Mouse (Mus musculus): ENCODE data around the gene Mogat1.
"Not testable (repeated sequence)": the region's sequence is repeated elsewhere in the genome, so short reads cannot be mapped to it uniquely, and the experiment has no call there.

The Mogat1 gene

DNA sequence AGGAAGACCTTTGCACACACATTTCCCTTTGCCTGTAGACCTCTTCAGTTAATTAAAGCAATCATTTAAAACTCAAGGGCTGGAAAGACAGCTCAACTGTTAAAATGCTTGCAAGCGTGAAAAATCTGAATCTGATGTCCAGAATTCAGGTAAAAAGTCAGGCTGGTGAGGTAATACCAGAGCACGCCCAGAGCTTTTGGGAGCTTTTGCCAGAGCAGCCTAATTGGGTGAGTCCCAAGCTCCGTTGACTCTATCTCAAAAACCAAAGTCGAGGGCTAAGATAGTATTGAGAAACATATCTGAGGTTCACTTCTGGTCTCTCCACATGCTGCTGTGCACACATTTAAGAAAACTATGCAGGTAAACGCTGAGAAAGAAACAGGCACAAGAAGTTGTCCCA lies at the start of gene Mogat1:
Mogat1 (plus strand) TSS at position 130 of the 400 bp plus-strand sequence.
- DNase-seq (ENCODE audit: low read depth, low spot score): no peak

DNA sequence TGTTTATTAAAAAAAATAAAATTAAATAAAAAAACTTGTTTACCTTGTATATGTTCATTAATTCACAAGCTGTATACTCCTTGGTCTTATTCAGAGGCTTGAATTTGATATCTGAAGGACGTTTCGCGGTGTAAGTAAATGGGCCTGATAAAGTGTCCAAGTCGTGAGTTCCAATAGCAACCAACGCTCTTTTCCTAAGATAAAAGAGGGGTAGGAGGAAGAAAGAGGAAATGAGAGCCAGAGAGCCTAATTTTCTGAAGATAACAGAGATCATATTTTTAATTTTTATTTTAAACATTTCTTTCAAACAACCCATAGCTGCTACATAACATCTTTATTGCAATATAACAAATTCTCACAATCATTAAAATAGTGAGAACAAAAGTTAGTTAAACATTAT lies 38.4 kb upstream of the Mogat1 start:
- DNase-seq (ENCODE audit: low read depth, low spot score): no peak

DNA sequence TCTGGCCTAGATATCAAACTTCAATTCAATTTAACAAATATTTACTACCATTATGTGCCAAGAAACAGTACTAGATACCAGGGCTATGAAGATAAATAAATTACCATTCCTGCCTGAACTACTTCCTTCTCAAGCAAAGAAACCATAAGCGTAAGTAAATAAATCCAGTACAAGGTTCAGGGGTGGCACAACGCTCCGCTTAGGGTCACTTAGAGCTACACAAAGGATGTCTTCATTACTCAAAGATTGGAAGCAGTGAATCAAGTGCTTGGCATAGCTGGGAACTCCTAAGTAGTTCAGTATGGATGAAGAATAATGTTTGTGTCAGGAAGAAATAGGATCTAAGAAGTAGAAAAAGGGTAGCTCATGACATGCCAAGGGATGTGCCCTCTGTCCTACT lies 27.4 kb upstream of the Mogat1 start:
- DNase-seq (ENCODE audit: low read depth, low spot score): no peak

DNA sequence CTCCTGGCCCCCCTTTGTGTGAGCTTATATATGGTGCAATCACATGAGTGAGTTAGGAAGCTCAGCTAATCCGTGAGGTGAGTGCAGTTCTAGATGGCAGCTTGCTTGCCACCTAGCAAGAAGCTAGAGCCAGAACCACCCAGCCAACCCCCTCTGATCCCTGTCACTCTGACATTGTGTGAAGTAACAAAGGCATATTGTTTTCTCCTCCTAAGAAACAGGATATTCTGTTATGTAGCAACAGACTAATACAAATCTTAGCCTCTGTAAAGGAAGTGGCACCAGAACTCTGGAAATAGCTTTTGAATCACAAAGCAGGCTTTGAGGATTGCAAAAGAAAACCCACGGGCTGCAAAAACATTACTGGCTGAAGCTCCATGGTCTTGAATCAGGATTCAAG lies 26.4 kb upstream of the Mogat1 start:
- peak; percentile 10 for DNase-seq (ENCODE audit: low read depth, low spot score)

DNA sequence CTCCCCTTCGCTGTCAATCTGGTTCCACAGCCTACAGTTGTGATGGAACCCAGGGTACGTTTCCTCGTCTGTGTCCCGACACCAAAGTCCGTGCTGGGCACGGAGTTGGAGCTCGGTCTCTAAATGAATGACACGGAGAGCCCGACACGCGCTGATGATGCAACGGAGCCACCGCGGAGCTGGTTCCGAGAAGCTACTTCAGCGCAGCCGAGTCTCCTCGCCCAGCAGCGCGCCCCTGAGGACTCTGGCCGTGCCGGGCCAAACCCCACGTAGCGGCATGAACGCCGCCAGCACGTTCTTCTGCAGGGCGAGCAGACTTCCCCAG lies 22.4 kb upstream of the Mogat1 start:
- no peak for DNase-seq (ENCODE audit: low read depth, low spot score)

DNA sequence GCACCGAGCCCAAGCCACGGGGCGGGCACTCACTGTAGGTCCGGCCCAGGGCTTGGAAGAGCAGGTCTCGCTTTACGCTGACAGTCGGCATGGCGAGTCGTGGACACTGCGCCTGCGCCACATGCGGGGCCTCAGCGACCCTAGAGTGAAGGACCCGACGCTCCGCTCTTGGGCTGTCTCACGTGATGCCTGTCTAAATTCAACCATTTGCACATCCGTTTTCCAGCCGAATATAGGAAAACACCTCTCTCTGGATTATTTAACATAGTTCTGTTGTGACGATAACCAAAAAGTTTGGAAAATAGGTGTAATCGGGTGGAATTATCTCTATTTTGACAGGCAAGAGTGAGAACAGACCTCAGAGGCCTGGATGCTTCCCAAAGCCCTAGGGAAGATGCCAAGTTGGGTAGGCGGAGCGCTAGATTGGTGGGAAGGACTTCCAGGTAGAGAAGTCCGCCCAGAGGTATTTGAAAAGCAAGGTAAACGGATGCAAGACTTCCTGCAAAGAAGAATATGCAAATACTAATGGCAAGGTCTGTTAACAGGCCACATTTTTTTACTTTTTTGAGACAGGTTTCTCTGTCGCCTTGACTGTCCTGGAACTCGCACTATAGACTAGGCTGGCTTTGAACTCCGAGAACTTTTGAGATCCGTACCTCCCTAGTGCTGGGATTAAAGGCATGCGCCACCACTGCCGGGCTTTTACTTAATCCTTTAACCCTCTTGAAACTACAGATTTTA lies 21.9 kb upstream of the Mogat1 start, which contains the start of gene Farsb:
Farsb (minus strand) TSS at position 146 of the 741 bp plus-strand sequence.
- DNase-seq (ENCODE audit: low read depth, low spot score): peak; percentile 93

DNA sequence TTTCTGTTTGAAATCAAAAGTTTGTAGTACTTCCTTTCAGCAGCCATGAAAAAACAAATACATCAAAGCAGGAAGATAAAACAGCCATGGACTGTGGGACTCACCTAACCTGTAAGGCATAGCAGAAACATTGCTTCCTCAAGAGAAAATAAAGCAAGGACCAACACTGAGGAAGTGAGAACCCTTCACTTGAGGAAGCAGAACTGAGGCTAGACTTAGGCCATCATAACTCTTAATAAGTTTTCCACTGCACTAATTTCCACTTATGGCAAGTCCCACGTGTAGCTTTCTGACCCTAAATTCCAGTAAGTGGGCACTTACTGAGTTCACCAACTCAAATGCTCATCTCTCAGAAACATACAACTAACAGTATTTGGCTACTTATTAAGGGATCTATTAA lies 20.6 kb upstream of the Mogat1 start:
- DNase-seq (ENCODE audit: low read depth, low spot score): no peak

DNA sequence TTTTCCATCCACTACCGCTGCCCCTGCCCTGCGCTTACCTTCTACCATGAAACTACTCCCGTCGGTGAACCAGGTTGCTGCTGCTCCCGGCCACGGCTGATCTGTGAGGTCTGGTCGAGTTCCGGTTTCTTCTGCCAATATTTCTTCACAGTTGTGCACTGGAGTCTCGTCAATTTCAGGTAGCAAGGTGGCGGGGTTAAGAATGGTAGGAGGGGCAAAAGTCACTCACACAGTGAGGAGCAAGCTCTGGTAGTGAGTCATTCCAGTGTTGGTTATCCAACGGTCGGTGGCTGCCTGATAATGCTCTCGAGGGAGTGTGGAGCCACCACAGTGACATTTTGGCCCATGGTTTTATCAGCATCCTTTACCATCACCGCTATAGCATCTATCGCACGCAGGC lies 9.8 kb upstream of the Mogat1 start:
- no peak for DNase-seq (ENCODE audit: low read depth, low spot score)

DNA sequence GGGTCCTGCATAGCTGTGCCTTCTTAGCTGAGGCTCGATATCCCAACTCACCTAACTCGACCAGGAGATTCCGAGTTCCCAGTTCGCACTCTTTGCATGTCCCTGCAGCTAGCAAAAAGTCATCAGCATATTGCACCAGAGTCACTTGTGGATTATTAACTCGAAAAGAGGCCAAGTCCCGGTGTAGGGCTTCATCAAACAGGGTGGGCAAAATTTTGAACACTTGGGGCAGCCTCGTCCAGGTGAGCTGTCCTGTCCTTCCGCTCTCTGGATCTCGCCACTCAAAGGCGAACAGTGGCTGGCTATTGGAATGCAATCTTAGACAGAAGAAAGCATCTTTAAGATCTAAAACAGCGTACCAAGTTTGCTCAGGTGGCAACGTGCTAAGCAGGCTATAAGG lies 8.9 kb upstream of the Mogat1 start:
- DNase-seq (ENCODE audit: low read depth, low spot score): not testable (repeated sequence)

DNA sequence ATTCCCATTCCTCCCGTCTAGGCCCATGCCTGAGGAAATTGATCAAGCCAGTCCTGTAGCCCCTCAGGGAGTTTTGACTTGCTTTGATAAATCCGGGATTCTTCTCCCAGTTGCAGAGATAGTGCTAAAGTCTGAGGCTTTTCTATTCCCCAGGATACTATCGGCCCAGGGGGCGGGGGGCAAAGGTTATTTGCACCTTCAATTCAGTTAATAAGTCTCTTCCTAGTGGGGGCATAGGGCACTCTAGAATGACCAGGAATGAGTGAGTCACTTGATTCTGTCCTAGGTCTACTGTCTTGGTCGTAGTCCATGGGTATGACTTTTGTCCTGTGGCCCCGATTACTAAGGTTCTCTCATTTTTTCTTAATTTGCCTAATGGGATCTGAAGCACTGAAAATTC lies 8.3 kb upstream of the Mogat1 start:
- DNase-seq (ENCODE audit: low read depth, low spot score): no peak

DNA sequence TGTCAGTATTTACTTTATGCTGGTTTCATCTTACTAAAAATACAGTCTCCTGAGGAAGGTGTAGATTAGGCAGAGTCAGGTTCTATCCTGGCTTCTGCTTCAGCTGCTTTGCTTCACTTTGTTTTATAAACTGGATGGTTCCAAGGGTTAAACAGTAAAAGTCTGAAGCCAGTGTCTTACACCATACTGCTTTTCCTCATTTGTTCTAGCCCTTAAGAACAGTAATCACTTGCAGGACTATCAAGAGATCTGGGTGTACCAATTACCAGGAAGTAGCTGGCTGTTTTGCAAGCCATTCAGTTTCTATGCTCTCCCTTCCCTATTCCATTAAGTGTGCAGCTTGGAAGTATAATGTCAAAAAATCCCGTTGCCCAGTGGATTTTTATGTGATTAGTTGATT lies 3.7 kb upstream of the Mogat1 start:
- DNase-seq (ENCODE audit: low read depth, low spot score): no peak

DNA sequence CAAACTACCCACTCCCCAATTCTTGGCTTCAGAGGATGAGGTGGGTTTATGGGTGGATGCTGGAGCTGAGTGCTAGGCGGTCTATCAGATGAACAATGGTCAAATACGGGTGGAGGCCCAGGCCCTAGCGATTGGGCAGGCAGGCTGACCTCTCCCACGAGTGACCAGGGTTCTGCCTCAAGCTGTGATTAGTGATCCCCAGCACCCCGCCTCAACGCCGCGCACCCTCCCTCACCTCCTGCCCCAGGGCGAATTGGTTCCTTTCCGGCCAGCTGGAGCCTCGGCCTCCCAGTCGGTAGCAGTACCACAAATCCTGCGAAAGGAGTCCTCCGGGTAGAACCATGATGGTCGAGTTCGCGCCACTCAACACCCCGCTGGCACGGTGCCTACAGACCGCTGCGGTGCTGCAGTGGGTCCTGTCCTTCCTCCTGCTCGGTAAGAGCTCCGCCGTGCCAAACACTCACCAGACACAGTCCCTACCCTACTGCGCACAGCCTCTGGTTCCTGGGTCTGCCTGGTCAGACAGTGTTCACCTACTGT lies 900 bp downstream of the Mogat1 start, which contains the start of gene BC035947:
BC035947 (minus strand) TSS at position 538 of the 540 bp plus-strand sequence.
- DNase-seq (ENCODE audit: low read depth, low spot score): no peak

DNA sequence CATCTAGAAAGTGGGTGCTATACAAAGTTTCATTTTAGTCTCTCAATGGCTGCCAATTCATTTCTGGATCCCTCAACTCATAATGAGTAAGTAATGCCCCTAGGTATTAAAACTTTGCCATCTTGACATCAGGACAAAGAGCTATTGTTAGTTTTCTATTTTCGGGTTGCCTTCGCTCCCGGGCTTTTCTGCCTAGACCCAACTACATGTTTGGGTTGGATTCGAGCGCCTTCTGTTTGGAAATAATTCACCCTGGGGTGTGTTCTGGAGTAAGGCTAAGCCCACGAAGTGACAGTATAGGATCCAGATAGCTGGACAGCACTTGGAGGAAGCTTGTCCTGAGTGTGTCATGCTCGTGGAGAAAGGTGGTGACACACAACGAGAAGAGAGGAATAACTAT lies 2.0 kb downstream of the Mogat1 start:
- no peak for DNase-seq (ENCODE audit: low read depth, low spot score)

DNA sequence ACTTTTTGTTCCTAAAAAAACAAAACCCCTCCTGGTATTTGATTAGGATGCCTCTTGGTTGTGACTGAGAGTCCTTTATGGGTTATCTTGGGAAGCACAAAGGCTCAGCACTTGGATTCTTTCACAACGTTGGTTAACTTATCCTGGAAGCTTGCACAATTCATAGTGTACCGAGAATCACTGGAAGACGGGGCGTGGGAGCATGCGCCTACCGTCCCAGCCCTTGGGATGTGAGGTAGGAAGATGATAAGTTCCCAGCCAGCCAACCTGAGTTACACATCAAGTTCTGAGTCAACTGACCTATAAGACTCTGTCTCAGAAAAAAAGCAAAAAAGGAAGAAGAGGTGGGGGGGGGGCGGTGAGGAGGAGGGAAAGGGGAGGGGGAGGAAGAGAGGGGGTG lies 8.1 kb downstream of the Mogat1 start:
- DNase-seq (ENCODE audit: low read depth, low spot score): no peak

DNA sequence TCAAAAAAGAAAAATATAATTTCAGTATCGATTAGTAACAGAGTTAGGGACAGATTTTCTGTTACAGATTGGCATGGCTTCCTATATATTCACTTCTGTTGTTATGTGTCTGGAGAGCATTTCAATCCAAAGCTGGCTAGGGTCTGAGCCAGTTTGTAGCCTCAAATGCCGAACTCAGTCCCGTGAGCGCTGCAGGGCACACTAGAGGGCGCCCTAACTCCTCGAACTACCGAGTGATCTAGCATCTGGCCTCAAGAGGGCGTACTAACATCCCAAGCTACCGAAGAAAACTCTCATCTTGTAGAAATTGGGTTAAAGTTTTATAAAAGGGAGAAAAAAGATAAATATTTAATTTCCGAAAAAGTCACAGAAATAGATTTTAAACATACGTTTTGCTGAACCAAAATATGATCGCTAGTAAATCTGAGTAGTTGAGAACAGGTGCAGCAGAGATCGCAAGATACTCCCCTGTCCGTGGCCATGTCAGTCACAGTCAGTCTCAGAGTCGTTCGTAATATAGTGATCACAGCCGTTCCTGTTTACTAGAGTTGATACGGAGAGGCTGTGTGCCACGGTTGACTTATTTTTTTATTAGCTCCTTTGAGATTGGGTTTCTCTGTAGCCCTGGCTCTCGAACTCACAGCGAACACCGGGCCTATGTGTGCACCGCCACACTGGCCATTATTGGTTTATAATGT lies 14.5 kb downstream of the Mogat1 start:
- peak; percentile 69 for DNase-seq (ENCODE audit: low read depth, low spot score)

DNA sequence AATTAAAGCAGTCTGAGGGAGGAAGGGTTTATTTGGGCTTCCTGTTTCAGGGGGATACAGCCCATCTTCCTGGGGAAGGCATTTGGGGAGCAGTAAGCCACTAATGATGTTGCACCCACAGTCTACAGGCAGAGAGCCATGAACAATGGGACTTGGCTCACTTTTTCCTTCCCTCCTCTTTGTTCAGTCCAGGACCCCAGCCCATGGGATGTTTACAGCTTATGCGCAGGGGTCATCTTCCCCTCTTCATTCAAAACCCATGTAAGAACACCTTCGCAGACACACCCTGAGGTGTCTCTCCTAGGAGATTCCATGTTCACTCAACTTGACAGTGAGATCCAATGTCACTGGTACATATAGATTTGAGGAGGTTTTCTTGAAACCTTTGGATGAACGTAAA lies 17.6 kb downstream of the Mogat1 start:
- DNase-seq (ENCODE audit: low read depth, low spot score): no peak

DNA sequence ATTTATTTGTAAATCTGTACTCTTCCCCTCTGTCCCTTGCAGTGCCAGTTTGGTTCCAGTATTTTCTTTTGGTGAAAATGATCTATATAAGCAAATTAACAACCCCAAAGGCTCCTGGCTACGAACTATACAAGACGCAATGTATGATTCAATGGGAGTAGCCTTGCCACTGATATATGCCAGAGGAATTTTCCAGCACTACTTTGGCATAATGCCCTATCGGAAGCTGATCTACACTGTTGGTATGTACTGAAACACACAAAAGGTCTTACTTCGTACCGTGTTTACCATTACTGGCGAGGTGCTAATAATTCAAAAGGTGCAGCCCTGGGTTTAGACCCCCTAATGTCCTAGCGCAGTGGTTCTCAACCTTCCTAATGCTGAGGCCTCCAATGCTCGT lies 18.2 kb downstream of the Mogat1 start:
- DNase-seq (ENCODE audit: low read depth, low spot score): peak; percentile 56

DNA sequence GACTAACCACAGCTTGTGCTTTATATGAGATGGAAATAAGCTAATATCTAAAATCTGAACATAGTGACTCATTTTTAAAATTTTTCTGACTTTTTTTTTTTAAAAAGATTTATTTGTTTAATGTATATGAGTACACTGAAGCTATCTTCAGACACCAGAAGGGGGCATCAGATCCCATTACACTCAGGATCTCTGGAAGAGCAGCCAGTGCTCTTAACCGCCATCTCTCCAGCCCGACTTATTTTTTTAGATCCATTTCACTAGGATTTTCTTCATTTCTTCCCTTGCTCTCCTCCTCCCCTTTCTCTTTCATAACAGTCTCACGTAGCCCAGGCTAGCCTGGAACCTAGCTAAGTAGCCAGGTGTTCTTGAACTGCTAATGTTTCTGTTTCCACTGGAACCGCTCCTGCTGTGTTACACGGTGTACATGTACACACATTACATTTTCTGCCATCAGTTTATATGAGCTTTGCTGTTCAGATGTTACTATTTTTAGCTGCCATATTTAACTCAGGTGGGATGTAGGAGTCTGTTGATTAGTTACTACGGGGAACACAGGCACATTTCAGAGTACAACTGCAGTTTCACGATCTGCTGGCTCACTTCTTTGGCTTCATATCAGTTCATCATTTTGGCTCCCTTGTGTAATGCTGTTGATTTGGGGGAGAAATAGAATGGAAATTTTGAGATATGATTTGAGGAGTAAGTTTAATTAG lies 19.9 kb downstream of the Mogat1 start:
- DNase-seq (ENCODE audit: low read depth, low spot score): no peak

DNA sequence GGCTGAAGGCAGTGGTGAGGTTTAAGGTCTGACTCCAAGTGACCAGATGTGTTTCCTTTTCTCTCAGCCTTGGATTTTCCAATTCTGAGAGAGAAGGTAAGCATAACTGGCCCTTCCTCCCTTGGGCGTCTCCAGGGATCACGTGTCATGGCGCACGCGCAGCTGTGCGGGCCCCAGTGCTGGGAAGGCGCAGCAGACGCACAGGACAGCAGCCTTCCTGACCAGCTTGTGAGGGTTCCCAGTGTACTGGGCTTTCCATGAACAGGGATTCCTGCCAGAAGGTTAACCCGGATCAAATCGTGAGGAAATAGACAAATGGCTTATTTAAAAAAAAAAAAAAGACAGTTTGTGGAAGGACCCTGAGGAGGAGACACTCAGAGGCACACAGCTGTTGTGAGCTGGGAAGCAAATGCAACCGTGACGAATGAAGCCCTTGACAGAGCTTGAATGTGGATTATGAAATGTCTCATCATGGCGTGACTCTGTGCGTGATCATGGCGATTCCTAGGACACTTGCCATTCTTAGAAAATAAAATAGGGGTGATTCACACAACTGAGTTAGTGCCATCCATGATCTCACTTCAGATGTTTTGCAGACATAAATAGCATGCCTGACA lies 21.5 kb downstream of the Mogat1 start:
- DNase-seq (ENCODE audit: low read depth, low spot score): peak; percentile 56

DNA sequence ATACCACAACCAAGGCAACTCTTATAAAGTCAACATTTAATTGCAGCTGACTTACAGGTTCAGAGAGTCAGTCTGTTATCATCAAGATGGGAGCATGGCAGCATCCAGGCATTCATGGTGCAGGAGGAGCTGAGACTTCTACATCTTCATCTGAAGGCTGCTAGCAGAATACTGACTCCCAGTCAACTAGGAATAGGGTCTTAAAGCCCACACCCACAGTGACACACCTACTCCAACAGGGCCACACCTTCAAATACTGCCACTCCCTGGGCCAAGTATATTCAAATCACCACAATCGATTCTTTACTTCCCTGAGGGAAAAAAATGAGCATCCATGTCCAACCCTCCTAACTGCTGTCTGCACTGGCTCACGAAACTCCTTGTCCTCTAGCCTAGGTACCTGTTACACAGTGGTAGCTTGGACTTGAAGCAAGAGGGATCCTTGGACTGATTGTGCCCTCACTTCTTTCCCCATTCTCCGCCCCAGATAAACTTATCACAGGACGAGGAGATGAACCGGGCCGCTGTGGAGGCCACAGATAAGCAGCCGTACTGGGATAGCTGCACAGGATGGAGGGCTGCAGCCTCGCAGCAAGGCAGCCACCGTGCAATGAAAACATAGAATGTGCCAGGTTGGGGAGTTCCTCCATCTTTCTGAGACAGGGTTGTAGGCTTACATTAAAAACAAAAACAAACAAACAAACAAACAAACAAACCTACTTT lies 23.8 kb downstream of the Mogat1 start:
- no peak for DNase-seq (ENCODE audit: low read depth, low spot score)
